Mouse (Mus musculus) thymus, postnatal 10 days (tissue): ENCODE data around the gene Ogt.

ENCODE experiments used
- DNase-seq, 2 experiments: peaks; one replicate each; pipeline ENCODE4 v3.0.0; 2021; ENCODE audit warnings: low spot score in 2 of 2

Gene Ogt

DNA sequence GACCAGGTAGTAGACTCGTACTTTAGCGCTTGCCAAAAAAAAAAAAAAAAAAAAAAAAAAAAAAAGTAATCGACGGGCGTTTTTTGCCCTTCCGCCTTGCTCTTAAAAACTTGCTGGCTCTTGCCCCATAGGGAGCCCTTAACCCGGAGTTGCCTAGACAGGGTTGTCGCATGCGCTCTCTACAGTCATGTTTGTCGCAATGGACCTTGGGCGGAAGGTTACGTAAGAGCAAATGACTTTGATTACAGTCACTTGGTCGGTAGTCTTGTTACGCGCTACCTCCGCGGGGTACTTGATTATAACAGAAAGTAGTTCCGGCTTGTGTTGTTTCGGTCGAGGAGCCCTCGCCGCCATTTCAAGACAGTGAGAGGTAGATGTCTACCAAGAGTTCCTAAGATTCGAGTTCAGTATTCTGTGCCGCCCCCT is at the start of gene Ogt:
TSS of gene Ogt (plus strand) at position 320 of the 426 bp plus-strand sequence.
- peak; percentile 82 to 87 for DNase-seq

DNA sequence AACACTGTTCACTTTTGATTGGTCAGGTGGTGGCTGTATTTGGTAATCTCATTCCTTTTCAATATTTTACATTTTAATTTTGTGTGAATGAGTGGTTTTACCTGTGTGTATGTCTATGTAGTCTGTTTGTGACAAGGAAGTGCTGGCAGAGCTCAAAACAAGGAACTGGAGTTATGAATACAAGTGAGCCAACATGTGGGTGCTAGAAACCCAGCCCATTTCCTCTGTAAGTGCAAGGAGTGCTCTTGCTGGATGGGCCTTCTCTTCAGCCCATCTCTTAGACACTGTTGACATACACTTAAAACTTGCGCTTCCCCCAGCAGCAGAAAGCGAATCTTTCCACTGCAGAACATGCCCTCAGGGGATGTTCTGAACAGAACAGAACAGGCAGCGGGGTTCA is 23.7 kb upstream of the Ogt start:
- no peak for DNase-seq

DNA sequence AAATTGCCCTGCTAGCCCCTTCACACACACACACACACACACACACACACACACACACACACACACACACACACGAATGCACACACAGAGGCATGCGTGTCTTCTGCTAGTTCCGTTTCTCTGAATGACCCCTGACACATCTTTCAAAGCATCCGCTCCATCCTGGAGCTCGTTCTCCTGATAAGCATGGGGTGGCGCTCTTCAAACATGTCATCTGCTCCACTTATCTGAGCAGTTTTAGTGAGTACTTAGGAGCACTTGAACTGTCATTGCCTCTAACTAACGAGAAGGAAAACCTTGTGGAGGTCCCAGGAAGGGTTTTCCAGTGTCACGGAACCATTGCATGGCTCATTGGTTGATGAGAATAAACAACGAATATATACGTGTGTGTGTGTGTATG is 22.0 kb upstream of the Ogt start:
- no peak for DNase-seq

DNA sequence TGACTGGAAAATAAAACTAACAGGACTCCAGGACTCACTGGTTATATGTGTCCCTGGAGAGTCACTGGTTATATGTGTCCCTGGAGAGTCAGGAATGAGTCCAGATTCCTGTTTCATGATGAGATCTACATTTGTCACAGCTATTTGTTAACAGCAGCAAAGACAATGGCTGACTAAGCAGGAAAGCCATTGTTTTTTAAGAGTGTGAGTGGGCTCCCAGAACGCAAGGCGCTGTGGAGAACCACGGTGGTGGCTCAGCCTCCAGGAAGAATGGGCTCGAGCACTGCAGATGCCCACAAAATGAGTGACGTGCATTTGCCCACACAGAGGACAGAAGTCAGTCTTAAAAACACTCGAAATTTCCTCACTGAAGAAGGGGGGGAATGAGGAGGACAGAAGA is 19.5 kb upstream of the Ogt start:
- no peak for DNase-seq

DNA sequence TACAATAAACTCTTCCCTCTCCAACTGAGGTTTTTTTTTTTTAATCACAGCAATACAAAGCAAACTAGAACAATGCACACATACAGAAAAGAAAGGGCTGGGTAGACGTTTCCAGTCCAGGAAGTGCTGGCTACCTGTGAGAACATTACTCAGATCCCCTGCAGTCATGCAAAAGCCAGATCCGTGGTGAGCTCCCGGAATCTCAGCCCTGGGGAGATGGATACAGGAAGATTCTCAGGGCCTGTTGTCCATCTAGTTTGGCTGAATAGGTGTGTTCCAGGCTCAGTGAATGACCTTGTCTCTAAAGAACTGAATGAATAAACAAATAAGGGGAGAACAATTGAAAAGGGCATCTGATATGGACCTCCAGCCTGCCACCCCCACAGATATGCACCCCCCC is 17.3 kb upstream of the Ogt start:
- no peak for DNase-seq

DNA sequence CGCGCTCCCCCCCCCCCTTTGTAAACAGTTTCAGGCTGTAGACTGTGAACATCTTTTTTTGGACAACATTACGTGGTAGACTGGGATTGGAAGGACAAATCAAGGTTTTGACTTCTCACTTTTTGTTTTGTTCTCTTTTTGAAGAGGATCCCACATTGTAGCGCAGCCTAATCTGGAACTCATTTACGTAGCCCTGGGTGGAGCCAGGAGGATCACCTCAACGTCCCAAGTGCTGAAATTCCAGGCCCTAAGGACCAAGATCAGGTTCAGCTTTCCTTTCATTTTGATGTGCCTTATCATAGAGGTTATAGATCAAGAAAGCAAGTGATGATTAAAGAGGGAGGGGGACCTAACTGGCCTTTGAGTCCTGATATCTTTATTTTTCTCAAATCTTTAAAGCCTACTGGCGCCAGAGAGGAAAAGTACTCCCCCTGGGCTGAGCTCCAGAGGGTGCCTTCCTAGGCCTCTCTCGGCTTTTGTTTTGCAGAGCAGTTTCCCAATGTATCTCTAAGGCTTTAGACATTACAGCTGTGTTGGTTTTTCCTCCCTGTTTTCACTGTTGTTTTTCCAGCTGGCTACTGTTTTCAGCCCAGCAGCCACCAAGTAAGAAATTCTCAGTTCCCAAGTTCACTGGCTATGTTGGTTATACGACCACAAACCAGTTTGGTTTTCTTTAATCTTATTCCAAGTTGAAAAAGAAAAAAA is 2.9 kb upstream of the Ogt start:
- no peak for DNase-seq

DNA sequence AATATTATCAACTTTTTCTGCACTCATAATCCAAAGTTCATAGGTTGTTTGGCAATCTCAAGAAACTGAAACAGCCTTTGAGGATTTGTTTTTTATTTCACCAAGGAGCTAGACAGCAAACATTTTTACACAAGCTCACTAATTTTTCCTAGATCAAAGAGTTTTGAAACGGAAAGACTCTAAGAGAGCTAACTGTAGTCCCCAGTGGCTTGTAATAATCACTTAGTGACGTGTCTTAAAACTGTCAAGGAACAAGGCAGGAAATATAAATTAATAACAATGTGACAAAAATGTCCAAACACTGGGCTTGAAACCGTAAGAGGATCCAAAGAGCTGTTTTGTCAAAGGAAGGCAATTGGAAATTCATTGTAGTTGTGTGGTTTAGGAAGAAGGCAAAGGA is 1.0 kb upstream of the Ogt start:
- DNase-seq = no peak

DNA sequence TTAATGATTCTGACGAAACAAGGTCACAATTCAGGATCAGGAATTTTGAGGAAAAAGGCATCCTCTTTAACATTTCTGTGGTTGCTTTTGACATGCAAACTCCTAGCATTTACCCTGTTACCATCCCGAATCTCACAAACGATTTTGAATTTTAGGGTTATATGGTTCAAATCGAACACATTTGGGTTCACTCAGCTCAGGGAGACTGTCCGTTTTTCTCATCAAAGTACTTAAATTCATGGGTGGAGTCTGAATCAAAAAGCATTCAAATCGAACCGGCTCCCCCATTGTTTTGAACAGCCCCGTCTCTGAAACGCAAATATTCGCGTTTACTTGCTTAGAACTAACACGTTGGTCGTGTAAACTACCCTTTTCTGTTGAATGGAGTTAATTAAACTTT is 554 bp upstream of the Ogt start:
- DNase-seq = peak in 1 of 2 experiments; percentile 3

DNA sequence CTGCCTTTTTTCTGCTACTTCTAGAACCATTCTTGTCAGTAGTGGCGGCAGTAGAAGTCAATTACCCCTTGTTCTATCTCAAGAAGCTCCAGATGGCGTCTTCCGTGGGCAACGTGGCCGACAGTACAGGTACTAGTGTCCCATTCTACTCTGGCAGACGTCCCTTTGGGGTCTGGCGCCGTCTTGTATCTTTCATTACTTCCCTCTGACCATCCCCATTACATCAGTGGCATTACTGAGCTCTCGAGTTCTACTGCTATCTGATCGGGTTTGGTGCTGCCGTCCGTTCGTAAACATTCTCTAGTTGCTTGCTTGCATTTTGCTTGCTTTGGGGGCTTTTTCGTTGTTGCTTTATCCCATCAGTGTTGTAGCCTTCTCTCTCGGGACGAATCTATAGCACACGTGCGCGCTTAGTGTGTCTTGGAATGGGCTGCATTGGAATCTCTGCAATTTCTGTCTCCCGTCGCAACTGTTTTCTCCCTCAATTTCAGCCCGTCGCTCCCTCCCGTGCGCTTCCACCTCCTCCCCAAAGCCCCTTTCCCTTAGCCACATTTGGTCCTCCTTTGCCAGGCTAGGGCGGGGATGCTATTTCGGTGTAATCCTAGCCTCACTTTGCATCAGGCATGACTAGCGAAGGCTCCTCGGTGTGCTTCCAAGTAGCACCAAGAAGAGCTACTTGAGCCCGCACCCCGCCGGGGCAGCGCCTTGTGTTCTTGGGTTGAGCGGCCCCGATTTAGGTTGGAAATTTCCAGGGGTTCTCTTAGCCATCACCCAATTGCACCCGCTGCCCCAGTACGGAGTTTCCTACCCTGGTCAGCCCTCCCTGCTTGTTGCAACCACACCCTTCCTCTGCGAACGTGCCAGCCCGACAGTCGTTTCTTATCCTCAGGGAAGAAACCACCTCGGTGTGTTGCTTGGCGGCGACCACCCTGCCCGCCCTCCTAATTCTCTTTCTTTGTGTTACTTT is 617 bp downstream of the Ogt start:
- peak; percentile 8 to 14 for DNase-seq

DNA sequence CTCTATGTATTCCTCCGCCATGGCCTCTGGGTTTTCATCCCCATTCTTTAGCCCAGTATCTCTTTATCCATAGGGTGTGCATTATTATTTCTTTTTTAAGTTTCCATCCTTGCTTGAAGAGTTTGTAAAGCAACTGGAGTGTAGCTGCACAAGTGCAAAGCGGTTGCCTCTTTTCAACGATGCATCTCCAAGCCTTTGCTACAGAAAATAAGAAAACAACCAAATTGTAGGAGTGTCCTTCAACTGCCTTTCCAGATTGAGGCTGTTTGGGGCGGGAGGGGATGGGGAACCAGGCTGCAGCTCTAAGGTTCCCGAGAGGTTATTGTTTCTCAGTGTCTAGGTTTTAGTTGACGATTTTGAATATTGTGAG is 1.3 kb downstream of the Ogt start:
- no peak for DNase-seq

DNA sequence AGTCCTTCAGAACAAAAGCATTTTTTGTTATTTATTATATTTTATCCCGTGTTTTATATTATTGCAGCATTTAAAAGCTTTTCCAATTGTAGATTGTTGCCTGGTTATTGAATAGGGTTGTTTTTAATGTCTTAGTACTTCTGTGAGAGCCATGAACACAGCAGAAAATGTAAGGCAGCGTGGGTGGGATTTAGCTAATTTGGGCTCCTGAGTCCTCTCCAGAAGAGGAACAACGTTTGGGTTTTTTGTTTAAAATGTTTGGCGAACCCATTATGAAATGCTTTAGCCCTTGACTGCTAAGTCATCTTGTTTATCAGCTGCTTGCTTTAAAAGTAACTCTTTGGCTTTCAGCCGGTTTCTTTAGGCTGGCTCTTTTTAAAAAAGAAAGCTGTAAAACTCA is 2.2 kb downstream of the Ogt start:
- no peak for DNase-seq

DNA sequence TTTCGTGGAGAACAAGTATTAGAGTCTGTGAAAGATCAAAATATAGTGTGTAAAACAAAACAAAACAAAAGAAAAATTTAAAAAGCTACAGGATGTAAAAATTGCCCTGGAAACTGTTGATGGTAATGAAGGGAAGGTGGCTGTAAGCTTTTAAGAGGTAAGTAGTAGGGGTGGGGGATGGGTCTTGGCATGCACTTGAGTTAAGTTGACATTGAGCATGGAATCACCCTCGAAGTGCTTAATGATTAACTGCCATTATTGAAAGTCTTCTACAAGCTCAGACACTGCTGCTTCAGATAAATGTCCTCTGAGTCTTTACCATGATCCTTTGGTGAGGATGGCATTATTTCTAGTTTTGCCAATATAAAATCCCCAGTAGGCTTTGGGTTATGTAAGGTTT is 5.4 kb downstream of the Ogt start:
- DNase-seq = no peak

DNA sequence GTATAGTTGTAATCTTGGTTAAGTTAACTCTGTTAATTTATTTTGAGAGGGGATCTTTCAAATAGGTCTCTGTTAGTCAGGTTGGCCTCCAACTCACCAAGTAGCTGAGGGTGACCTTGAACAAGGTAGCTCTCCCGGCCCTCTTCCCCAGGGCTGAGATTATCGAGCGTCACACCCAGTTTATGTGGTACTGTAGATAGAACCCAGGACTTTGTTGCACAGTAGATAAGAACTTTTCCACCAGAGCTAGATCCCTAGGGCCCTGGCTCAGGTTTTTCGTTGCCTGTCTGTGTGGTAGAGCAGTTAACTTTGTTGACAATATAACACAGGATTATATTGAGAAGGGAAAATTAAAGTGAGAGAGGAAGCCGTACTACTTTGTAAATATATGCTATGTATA is 6.8 kb downstream of the Ogt start:
- no peak for DNase-seq

DNA sequence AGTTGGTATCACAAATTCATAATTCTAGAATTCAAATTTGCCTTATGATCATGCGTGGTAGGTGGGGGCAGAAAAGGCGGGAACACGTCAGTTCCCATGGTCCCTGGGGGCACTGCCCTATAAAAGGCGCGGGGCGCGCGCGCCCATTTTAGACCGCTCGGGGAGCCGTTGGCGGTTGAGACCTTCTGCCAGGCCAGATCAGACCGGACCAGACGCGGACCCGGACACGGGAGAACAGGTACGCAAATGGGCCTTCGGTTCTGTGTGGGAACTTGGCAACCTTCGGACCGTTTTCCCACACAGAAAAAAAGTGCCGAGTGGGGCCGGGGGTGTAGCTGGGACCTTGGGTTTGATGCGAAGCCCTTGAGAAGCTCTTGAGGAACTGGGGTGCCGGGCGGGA is 55.8 kb downstream of the Ogt start:
- DNase-seq = no peak

DNA sequence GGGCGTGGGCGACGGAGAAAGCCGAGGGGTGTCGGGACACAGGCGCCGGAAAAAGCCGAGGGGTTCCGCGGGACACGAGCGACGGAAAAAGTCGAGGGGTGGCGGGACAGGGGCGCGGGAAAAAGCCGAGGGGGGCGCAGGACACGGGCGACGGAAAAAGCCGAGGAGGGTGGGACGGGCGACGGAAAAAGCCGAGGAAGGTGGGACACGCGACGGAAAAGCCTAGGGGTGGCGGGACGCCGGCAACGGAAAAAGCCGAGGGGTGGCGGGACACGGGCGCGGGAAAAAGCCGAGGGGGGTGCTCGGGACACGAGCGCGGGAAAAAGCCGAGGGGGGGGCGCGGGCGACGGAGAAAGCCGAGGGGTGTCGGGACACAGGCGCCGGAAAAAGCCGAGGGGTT is 57.7 kb downstream of the Ogt start:
- no peak for DNase-seq

DNA sequence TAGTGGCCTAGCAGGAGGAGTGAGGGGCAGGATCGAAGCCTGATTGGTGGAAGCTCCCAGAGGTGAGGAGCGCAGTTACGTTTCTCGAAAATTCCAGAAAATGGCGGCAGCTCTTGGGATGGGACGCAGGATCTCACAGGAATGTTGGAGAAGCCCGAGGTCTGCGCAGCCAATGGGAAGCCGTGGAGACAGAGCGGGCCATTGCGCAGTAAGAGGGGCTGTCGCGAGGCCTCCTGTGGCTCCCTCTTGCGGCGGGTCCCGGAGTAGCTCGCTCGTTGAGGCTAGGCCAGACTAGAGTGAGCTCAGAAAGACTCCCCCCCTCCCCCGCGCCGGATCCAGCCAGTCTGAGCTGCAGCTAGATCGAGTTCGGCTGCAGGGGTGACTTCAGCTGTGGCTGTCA is 58.4 kb downstream of the Ogt start:
- no peak for DNase-seq

DNA sequence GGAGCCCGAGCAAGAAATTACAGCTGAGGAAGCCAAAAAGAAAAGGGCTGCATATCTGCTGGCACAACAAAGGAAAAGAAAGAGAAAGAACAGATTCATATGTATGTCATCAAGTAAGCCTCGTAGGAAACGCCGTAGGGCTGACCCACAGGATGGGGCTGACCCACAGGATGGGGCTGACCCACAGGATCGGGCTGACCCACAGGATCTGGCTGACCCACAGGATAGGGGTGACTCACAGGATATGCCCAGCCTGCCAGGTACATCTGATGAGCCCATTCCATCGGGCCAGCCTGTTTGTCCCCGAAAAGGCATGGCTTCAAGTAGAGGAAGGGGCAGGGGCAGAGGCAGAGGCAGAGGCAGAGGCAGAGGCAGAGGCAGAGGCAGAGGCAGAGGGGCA is 65.3 kb downstream of the Ogt start:
- DNase-seq = no peak

DNA sequence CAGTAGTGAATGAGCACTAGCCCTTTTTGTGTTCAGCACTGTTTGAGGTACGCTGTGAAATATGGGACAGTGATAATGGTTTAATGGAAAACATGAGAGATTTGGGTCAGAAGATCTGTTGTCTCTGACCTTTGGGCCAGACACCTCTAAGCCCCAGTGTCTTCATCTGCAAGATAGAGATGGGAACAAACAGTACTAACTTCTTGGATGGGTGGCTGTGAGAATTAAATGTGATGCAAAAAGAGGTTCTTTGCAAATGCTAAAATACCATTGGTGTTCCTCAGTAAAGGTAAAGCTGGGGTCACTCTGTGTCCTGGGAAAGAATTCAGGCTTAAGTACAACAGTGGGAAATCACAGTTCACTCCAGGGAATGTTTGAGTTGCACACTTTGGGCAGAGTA is 80.5 kb downstream of the Ogt start:
- no peak for DNase-seq

DNA sequence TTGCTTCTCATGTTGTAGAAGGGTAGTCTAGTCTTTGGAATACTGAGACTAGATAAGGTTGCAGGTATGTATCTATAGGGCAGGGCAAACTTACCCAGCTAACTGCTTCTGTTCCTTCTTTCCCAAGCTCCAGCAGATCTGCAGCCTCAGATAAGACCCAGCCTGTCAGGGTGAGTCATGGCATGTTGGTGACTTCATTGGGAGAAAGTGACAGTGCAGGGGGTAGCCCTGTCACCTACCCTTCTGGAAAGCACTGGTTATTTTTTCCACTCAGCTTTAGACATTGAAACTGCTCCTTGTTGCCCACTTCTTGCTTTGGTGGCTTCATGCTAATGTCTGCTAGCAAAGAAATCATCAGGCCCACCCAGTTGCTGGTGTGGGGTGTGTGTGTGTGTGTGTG is 90.2 kb downstream of the Ogt start:
- DNase-seq = no peak

DNA sequence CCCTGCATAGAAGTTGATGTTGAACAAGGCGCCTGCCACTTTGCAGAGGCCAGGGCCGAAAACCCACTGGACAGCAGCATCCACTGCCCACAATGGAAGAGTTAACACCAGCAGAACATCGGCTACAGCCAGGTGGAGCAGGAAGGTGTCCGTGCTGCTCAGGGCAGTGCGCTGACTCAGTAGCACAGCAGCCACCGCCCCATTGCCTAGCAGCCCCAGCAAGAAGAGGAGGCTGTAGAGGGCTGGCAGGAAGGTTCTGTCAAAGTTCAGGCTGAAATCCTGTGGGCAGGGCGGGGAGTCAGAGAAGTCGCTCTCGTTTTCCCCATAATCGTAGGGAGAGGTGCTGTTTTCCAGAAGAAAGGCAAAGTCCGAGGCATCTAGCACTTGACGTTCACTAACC is 92.8 kb downstream of the Ogt start:
- DNase-seq = no peak

DNA sequence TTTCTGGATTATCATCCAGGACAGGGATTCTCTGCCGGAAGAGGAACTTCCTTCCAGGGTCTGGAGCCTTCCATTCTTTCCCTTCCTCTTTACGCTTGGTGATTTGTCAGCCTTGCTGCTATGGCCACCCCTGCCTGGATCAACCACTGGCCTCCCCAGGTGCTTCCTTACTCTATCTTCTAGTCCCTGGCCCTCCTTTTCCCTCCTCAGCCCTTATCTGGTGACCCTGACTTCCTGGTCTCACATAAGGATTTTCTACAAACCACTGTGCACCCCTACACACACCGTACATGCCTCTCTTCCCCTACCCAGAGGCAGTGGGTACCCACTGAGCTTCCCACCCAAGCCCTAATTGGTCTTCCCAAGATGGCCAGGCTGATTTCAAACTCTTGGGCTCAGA is 93.4 kb downstream of the Ogt start:
- DNase-seq = no peak

DNA sequence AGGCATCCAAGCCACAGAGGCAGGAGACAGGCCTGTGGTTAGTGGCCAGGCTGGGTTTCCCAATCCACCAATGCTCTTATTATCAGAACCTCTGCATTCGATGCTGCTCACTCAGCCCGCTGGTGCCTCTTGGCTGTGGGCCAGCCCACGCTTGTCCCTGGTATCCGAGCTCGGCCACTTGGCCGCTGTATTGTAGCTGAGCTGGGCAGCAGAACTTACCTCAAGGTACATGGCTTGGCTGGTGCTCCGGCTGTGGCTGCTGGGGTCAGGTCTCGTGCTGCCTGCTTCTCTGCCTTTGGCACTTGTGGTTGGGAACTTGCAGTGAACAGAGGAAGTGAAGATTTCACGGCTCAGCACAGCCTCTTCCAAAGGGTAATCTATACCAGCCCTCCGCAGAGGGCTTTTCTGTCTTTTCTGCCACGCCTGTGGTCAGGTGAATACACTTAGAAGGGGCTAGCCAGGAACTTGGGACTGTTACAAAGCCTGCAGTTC is 94.0 kb downstream of the Ogt start, which contains the start of gene Cxcr3:
TSS of gene Cxcr3 (minus strand) at position 442 of the 492 bp plus-strand sequence.
- DNase-seq = peak in 1 of 2 experiments; percentile 9
